Mouse (Mus musculus) neural tube, embryonic 12.5 days (tissue): ENCODE measurements around the gene Fbl. TPM values are rescaled to one million over a fixed set of nuclear protein-coding genes. Genes with fewer than 3 reads are reported as not detected.
"Not testable (repeated sequence)": the region's sequence is repeated elsewhere in the genome, so short reads cannot be mapped to it uniquely, and the experiment has no call there.

Experiments used
- ATAC-seq: fragments of 200-750 bp; cut with Nextera tagmentation; 2 replicates; pipeline ENCODE4 v1.8.0; 2017; ENCODE audit warnings: low read depth, mild to moderate bottlenecking, moderate TSS enrichment, moderate library complexity; ENCODE audit not compliant: low FRiP score
- H3K27ac ChIP-seq: fragments of 300-500 bp; sonication (generic); 2 replicates; pipeline ENCODE4 v1.5.1; 2016
- H3K27me3 ChIP-seq: fragments of 300-500 bp; sonication (generic); replicated peaks from 2 replicates; pipeline ENCODE4 v1.6.1; 2016; ENCODE audit warnings: mild to moderate bottlenecking
- H3K36me3 ChIP-seq: fragments of 300-500 bp; sonication (generic); 2 replicates; pipeline ENCODE4 v1.6.1; 2016; ENCODE audit warnings: mild to moderate bottlenecking
- H3K4me1 ChIP-seq: fragments of 300-500 bp; sonication (generic); 2 replicates; pipeline ENCODE4 v1.6.1; 2016
- H3K4me2 ChIP-seq: fragments of 300-500 bp; sonication (generic); replicated peaks from 2 replicates; pipeline ENCODE4 v1.6.1; 2016; ENCODE audit warnings: mild to moderate bottlenecking
- H3K4me3 ChIP-seq: fragments of 300-500 bp; sonication (generic); 2 replicates; pipeline ENCODE4 v1.5.1; 2016
- H3K9ac ChIP-seq: fragments of 300-500 bp; sonication (generic); 2 replicates; pipeline ENCODE4 v1.6.1; 2016; ENCODE audit warnings: mild to moderate bottlenecking
- H3K9me3 ChIP-seq: fragments of 300-500 bp; sonication (generic); 2 replicates; pipeline ENCODE4 v1.6.1; 2016; ENCODE audit warnings: mild to moderate bottlenecking
- WGBS: fragments of 180-500 bp; shearing (Covaris S2); methylation state at CpG from one replicate; pipeline ENCODE4 v1.1.7; 2016; 5-methylcytosine and 5-hydroxymethylcytosine counted together
- polyA plus RNA-seq: library from polyadenylated mRNA; unstranded; fragments of >200 nt; fragmentation: Nextera tagmentation; extraction: Ambion mirVana; gene quantifications from 2 replicates; pipeline ENCODE4 v1.2.1, GENCODE M21; 2016

Fbl gene
- 118 and 135 TPM in 2 replicates for polyA plus RNA-seq

- ATAC-seq: peak; percentile 90
- H3K9me3 ChIP-seq: no peaks in the 10 kb centered on the region
- H3K27me3 ChIP-seq: no peaks in the 10 kb centered on the region
- H3K27ac ChIP-seq: peak within 1 kb of the TSS; percentile 53
- H3K4me1 ChIP-seq: peaks cover 26% of the 10 kb centered on the region
- peak within 1 kb of the TSS; percentile 80 for H3K9ac ChIP-seq
- no peaks in the 10 kb centered on the region for H3K36me3 ChIP-seq
- H3K4me3 ChIP-seq: peak within 1 kb of the TSS; percentile 86
- under 1% methylated on average over 80 of the region's 80 CpGs for WGBS
- H3K4me2 ChIP-seq: peak within 1 kb of the TSS; percentile 95
Measured at GRCm38 (mm10) chr7:28169489-28170422, at the start of gene Fbl. Fbl (plus strand) TSS chr7:28169710.

GRCm38 (mm10) chr7:28129166-28129565 lies 40.3 kb upstream of the Fbl start, which contains the start of gene 9530053A07Rik:
9530053A07Rik (plus strand) TSS chr7:28129466.
- Histone ChIP-seq H3K27me3 (no peaks in the 10 kb centered on the region), H3K9me3 (no peaks in the 10 kb centered on the region), H3K4me3 (no peak within 1 kb of the TSS), H3K36me3 (no peaks in the 10 kb centered on the region), H3K4me2 (no peak within 1 kb of the TSS), H3K9ac (no peak within 1 kb of the TSS), H3K4me1 (no peaks in the 10 kb centered on the region), H3K27ac (no peak within 1 kb of the TSS)
- no peak for ATAC-seq
- WGBS: 90% methylated on average over 5 of the region's 5 CpGs

GRCm38 (mm10) chr7:28137613-28138012 lies 31.9 kb upstream of the Fbl start:
- no peaks in the 10 kb centered on the region for H3K4me1 ChIP-seq
- H3K4me3 ChIP-seq: no peak overlapping the region
- no peak overlapping the region for H3K9ac ChIP-seq
- 62% methylated on average over 5 of the region's 5 CpGs for WGBS
- H3K4me2 ChIP-seq: no peak overlapping the region
- H3K9me3 ChIP-seq: no peaks in the 10 kb centered on the region
- no peak for ATAC-seq
- no peaks in the 10 kb centered on the region for H3K36me3 ChIP-seq
- H3K27me3 ChIP-seq: no peaks in the 10 kb centered on the region
- H3K27ac ChIP-seq: no peak overlapping the region

- no peaks in the 10 kb centered on the region for H3K27me3 ChIP-seq
- 15% methylated on average over 3 of the region's 3 CpGs for WGBS
- no peak overlapping the region for H3K27ac ChIP-seq
- H3K9ac ChIP-seq: no peak overlapping the region
- ATAC-seq: peak; percentile 76; the same call in 1 of the 2 replicates
- no peaks in the 10 kb centered on the region for H3K36me3 ChIP-seq
- no peaks in the 10 kb centered on the region for H3K4me1 ChIP-seq
- no peak overlapping the region for H3K4me3 ChIP-seq
- no peak overlapping the region for H3K4me2 ChIP-seq
- 0 out of 2 replicates have a peak, but pooled peaks cover 4% of the 10 kb centered on the region for H3K9me3 ChIP-seq
Measured at GRCm38 (mm10) chr7:28148263-28148662, 21.2 kb upstream of the Fbl start.

GRCm38 (mm10) chr7:28149841-28150240 lies 19.7 kb upstream of the Fbl start:
- no peak overlapping the region for H3K9ac ChIP-seq
- no peak for ATAC-seq
- WGBS: 87% methylated on average over 1 of the region's 1 CpGs

GRCm38 (mm10) chr7:28151584-28152221 lies 17.8 kb upstream of the Fbl start:
- H3K27me3 ChIP-seq: no peaks in the 10 kb centered on the region
- WGBS: 21% methylated on average over 13 of the region's 13 CpGs
- no peaks in the 10 kb centered on the region for H3K36me3 ChIP-seq
- H3K4me2 ChIP-seq: no peak overlapping the region
- no peak overlapping the region for H3K27ac ChIP-seq
- no peaks in the 10 kb centered on the region for H3K4me1 ChIP-seq
- H3K4me3 ChIP-seq: no peak overlapping the region
- no peaks in the 10 kb centered on the region for H3K9me3 ChIP-seq
- ATAC-seq: no peak
- H3K9ac ChIP-seq: no peak overlapping the region

More at GRCm38 (mm10) chr7:28149841-28150240, 19.7 kb upstream of the Fbl start:
- Histone ChIP-seq H3K27ac (no peak overlapping the region), H3K36me3 (no peaks in the 10 kb centered on the region), H3K27me3 (no peaks in the 10 kb centered on the region), H3K4me2 (no peak overlapping the region), H3K4me3 (no peak overlapping the region), H3K4me1 (no peaks in the 10 kb centered on the region), H3K9me3 (no peaks in the 10 kb centered on the region)

- WGBS: 49% methylated on average over 5 of the region's 5 CpGs
- not testable (repeated sequence) for H3K36me3 ChIP-seq, H3K27me3 ChIP-seq, H3K9me3 ChIP-seq, H3K4me2 ChIP-seq, H3K4me1 ChIP-seq, H3K27ac ChIP-seq, H3K4me3 ChIP-seq, ATAC-seq, H3K9ac ChIP-seq
Measured at GRCm38 (mm10) chr7:28153595-28153994, 15.9 kb upstream of the Fbl start.

GRCm38 (mm10) chr7:28159292-28159691 lies 10.2 kb upstream of the Fbl start:
- H3K4me1 ChIP-seq: no peaks in the 10 kb centered on the region
- no peak overlapping the region for H3K9ac ChIP-seq
- 0 out of 2 replicates have a peak, but pooled peaks cover 3% of the 10 kb centered on the region for H3K27me3 ChIP-seq
- H3K27ac ChIP-seq: no peak overlapping the region
- 66% methylated on average over 6 of the region's 6 CpGs for WGBS
- no peak for ATAC-seq
- H3K9me3 ChIP-seq: no peaks in the 10 kb centered on the region
- H3K4me2 ChIP-seq: no peak overlapping the region
- no peak overlapping the region for H3K4me3 ChIP-seq
- H3K36me3 ChIP-seq: no peaks in the 10 kb centered on the region

- Histone ChIP-seq H3K4me2 (no peak overlapping the region), H3K36me3 (no peaks in the 10 kb centered on the region), H3K9ac (no peak overlapping the region), H3K27ac (no peak overlapping the region), H3K4me1 (no peaks in the 10 kb centered on the region), H3K27me3 (0 out of 2 replicates have a peak, but pooled peaks cover 3% of the 10 kb centered on the region), H3K9me3 (no peaks in the 10 kb centered on the region), H3K4me3 (no peak overlapping the region)
- no peak for ATAC-seq
- WGBS: 80% methylated on average over 3 of the region's 3 CpGs
Measured at GRCm38 (mm10) chr7:28159893-28160292, 9.6 kb upstream of the Fbl start.

GRCm38 (mm10) chr7:28161163-28161749 lies 8.3 kb upstream of the Fbl start:
- WGBS: 53% methylated on average over 9 of the region's 9 CpGs
- Histone ChIP-seq H3K4me3 (no peak overlapping the region), H3K9ac (no peak overlapping the region), H3K4me1 (no peaks in the 10 kb centered on the region), H3K9me3 (no peaks in the 10 kb centered on the region), H3K4me2 (no peak overlapping the region), H3K36me3 (no peaks in the 10 kb centered on the region), H3K27me3 (0 out of 2 replicates have a peak, but pooled peaks cover 3% of the 10 kb centered on the region), H3K27ac (no peak overlapping the region)
- no peak for ATAC-seq

- Histone ChIP-seq H3K27me3 (no peaks in the 10 kb centered on the region), H3K9ac (no peak overlapping the region), H3K4me2 (no peak overlapping the region), H3K9me3 (no peaks in the 10 kb centered on the region), H3K27ac (no peak overlapping the region), H3K36me3 (no peaks in the 10 kb centered on the region), H3K4me1 (peaks cover 14% of the 10 kb centered on the region), H3K4me3 (no peak overlapping the region)
- ATAC-seq: no peak
- WGBS: 80% methylated on average over 6 of the region's 6 CpGs
Measured at GRCm38 (mm10) chr7:28165406-28165805, 4.1 kb upstream of the Fbl start.
